Mouse (Mus musculus): ENCODE data around the gene Ugt8a. TPM values are rescaled to one million over a fixed set of nuclear protein-coding genes. Genes with fewer than 3 reads are reported as not detected.

The Ugt8a gene
- polyA plus RNA-seq, 1 experiment from 2014 or later: 11.5 TPM

DNA sequence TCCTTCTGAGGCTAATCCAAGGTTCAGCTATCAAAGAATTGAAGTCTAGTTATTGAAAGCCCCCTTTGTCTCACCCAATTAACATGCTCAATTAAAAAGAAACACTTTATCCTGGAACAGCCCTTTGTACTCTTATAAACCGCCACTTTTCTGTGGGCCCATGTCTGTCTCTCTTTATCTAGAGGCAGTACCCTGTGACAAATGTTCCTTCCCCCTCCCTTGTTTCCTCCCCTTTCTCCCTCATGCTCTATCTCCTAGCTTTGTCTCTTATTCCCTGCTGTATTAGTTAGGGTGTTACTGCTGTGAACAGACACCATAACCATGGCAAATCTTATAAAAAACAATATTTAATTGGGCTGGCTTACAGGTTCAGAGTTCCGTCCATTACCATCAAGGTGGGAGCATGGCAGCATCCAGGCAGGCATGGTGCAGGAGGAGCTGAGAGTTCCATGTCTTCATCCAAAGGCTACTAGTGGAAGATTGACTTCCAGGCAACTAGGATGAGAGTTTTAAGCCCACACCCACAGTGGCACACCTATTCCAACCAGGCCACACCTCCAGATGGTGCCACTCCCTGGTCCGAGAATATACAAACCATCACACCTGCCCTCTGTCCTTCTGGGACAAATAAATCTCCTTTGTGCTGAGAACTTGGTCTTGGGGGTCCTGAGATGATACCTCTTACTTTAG lies 17.9 kb upstream of the Ugt8a start:
- 71% methylated on average over 3 of the region's 3 CpGs for WGBS
- Histone ChIP-seq H3K4me1 (replicated peaks; ENCODE audit: insufficient read depth, low read length) (no peaks in the 10 kb centered on the region), H3K36me3 (ENCODE audit: insufficient read depth, low read length) (no peaks in the 10 kb centered on the region), H3K9me3 (replicated peaks; ENCODE audit: low read length) (no peaks in the 10 kb centered on the region), H3K27ac (no peak overlapping the region), H3K9ac (ENCODE audit: low read depth, low read length) (no peak overlapping the region), H3K4me3 (replicated peaks; ENCODE audit: low read depth, low read length) (no peak overlapping the region), H3K4me2 (ENCODE audit: low read length) (no peak overlapping the region), H3K27me3 (ENCODE audit: insufficient read depth, low read length) (no peaks in the 10 kb centered on the region)
- no peak for ATAC-seq (replicated peaks; ENCODE audit: low FRiP score, low read depth)
- TF ChIP-seq CTCF (IDR thresholded peaks at IDR 0.05; ENCODE audit: low read depth): no peak
- DNase-seq (ENCODE audit: low spot score): no peak

DNA sequence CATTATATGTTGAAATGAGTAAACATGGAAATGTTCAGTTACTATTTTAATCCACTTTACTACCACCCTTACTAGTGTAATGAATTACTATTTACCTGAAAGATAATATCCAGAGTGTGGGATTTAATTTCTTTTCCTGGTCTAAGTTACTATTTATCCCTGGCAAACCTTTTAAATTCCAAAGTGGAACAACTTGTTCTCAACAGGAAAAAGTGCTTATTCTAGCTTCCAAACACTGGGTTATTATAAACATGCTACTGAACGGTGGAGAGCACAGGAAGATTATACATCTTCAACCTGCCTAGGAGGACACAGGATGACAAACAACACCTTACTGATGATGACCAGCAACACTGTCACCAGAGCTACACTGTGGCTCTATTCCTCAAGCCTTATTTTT lies 16.5 kb upstream of the Ugt8a start:
- no peak overlapping the region for H3K9ac ChIP-seq (ENCODE audit: low read depth, low read length)
- no peak overlapping the region for H3K4me2 ChIP-seq (ENCODE audit: low read length)
- H3K27ac ChIP-seq: no peak overlapping the region
- H3K4me3 ChIP-seq (replicated peaks; ENCODE audit: low read depth, low read length): no peak overlapping the region
- no peaks in the 10 kb centered on the region for H3K4me1 ChIP-seq (replicated peaks; ENCODE audit: insufficient read depth, low read length)
- no peaks in the 10 kb centered on the region for H3K27me3 ChIP-seq (ENCODE audit: insufficient read depth, low read length)
- no peaks in the 10 kb centered on the region for H3K9me3 ChIP-seq (replicated peaks; ENCODE audit: low read length)
- WGBS: 71% methylated on average over 1 of the region's 1 CpGs
- ATAC-seq (replicated peaks; ENCODE audit: low FRiP score, low read depth): no peak
- no peak for DNase-seq (ENCODE audit: low spot score)
- no peak for TF ChIP-seq CTCF (IDR thresholded peaks at IDR 0.05; ENCODE audit: low read depth)
- no peaks in the 10 kb centered on the region for H3K36me3 ChIP-seq (ENCODE audit: insufficient read depth, low read length)

DNA sequence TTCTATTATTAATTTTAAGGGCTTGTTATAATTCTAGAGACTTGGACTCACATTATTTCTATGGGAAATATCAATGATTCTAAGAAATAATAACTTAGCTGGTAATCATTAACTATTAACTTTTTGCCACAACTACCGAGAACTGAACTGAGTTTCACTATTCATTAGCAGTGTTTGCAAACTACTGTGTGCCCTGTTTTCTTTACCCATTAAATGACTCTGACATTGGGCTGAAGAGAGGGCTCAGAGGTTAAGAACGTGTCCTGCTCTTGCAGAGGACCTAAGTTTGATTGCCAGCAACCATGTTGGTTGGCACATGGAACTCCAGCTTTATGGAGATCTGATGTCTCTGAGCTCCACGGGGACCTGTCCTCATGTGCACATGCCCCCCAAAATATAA lies 2.4 kb upstream of the Ugt8a start:
- no peaks in the 10 kb centered on the region for H3K9me3 ChIP-seq (replicated peaks; ENCODE audit: low read length)
- H3K4me3 ChIP-seq (replicated peaks; ENCODE audit: low read depth, low read length): no peak overlapping the region
- no peak overlapping the region for H3K27ac ChIP-seq
- 0 out of 2 replicates have a peak, but pooled peaks cover 14% of the 10 kb centered on the region for H3K27me3 ChIP-seq (ENCODE audit: insufficient read depth, low read length)
- no peak for DNase-seq (ENCODE audit: low spot score)
- TF ChIP-seq CTCF (IDR thresholded peaks at IDR 0.05; ENCODE audit: low read depth): no peak
- no peak overlapping the region for H3K9ac ChIP-seq (ENCODE audit: low read depth, low read length)
- WGBS: 52% methylated on average over 3 of the region's 3 CpGs
- H3K4me2 ChIP-seq (ENCODE audit: low read length): no peak overlapping the region
- ATAC-seq (replicated peaks; ENCODE audit: low FRiP score, low read depth): no peak
- H3K36me3 ChIP-seq (ENCODE audit: insufficient read depth, low read length): no peaks in the 10 kb centered on the region
- H3K4me1 ChIP-seq (replicated peaks; ENCODE audit: insufficient read depth, low read length): no peaks in the 10 kb centered on the region

DNA sequence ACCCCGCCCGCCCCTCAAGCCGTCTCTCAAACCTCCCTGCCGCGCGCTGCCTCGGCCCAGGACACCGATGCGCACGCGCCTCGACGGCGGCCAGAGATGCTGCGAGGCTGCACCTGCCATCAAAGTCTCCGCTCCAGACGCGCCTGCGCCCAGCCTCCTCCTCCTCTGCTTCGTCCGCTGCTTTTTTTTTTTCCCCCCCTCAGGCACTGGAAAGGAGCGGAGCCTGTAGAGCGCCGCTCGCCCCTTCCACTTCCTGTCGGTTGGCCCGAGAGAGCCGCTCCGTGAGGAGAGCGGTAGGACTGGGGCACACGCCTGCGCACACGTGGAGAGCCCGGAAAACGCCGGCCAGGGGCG lies 314 bp upstream of the Ugt8a start:
- H3K9me3 ChIP-seq (replicated peaks; ENCODE audit: low read length): no peaks in the 10 kb centered on the region
- TF ChIP-seq CTCF (IDR thresholded peaks at IDR 0.05; ENCODE audit: low read depth): no peak
- 0 out of 2 replicates have a peak, but pooled peaks cover 14% of the 10 kb centered on the region for H3K27me3 ChIP-seq (ENCODE audit: insufficient read depth, low read length)
- H3K4me1 ChIP-seq (replicated peaks; ENCODE audit: insufficient read depth, low read length): no peaks in the 10 kb centered on the region
- no peak overlapping the region for H3K9ac ChIP-seq (ENCODE audit: low read depth, low read length)
- peak; percentile 19 for DNase-seq (ENCODE audit: low spot score)
- peak overlapping the region; percentile 52 for H3K4me3 ChIP-seq (replicated peaks; ENCODE audit: low read depth, low read length)
- H3K36me3 ChIP-seq (ENCODE audit: insufficient read depth, low read length): no peaks in the 10 kb centered on the region
- ATAC-seq (replicated peaks; ENCODE audit: low FRiP score, low read depth): peak; percentile 68
- WGBS: under 1% methylated on average over 31 of the region's 37 CpGs
- H3K4me2 ChIP-seq (ENCODE audit: low read length): peak overlapping the region; percentile 73
- no peak overlapping the region for H3K27ac ChIP-seq

DNA sequence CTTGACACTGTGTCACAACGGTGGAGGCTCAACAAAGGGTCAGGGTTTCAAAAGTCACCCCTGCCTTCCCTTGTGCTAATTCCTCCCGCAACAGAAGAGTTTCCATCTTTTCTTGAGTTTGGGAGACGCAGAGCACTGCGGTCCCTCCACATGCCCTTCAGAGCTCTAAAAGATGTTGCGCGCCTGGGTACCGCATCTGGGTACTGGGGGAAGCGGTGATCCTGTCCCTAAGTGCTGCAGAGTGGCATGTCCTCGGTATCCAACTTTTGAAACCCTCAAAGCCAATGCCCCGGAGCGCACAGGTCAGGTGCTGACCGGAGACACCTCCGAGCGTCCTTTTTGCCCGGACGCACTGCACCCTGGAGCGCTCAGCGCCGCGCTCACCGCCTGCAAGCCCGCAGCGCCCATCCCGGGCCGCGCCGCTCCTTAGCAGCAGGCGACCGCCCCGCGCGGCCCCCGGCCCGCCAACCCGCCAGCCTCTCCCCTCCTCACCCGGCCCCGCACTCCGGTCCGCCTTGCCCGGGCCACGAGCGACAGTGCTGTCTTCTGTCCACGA lies 805 bp downstream of the Ugt8a start:
- Histone ChIP-seq H3K36me3 (ENCODE audit: insufficient read depth, low read length) (no peaks in the 10 kb centered on the region), H3K9me3 (replicated peaks; ENCODE audit: low read length) (no peaks in the 10 kb centered on the region), H3K27me3 (ENCODE audit: insufficient read depth, low read length) (0 out of 2 replicates have a peak, but pooled peaks cover 14% of the 10 kb centered on the region), H3K4me3 (replicated peaks; ENCODE audit: low read depth, low read length) (peak overlapping the region; percentile 52), H3K4me2 (ENCODE audit: low read length) (peak overlapping the region; percentile 73), H3K9ac (ENCODE audit: low read depth, low read length) (peak overlapping the region; percentile 42; the same call in 1 of the 2 replicates), H3K4me1 (replicated peaks; ENCODE audit: insufficient read depth, low read length) (no peaks in the 10 kb centered on the region), H3K27ac (no peak overlapping the region)
- no peak for TF ChIP-seq CTCF (IDR thresholded peaks at IDR 0.05; ENCODE audit: low read depth)
- no peak for DNase-seq (ENCODE audit: low spot score)
- ATAC-seq (replicated peaks; ENCODE audit: low FRiP score, low read depth): peak; percentile 48
- WGBS: under 1% methylated on average over 38 of the region's 43 CpGs

DNA sequence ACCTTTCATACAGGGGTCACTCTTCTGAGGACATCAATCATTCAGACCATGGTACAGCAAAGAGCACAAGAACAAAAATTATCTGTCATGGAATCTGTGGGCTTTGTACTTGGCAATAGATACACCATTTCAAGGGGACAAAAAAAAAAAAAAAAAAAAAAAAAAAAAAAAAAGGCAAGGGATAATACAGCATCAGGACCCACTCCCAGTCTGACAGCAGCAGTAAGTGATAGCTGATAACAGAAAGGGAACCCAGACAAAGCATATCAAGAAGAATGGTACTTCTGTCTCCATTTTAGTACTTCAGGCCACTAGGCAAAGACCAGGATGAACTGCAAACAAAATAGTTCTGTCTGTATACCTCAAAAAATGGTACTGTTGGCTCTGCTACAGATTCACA lies 2.6 kb downstream of the Ugt8a start:
- DNase-seq (ENCODE audit: low spot score): no peak
- Histone ChIP-seq H3K36me3 (ENCODE audit: insufficient read depth, low read length) (no peaks in the 10 kb centered on the region), H3K4me2 (ENCODE audit: low read length) (no peak overlapping the region), H3K27ac (no peak overlapping the region), H3K4me1 (replicated peaks; ENCODE audit: insufficient read depth, low read length) (no peaks in the 10 kb centered on the region), H3K27me3 (ENCODE audit: insufficient read depth, low read length) (0 out of 2 replicates have a peak, but pooled peaks cover 14% of the 10 kb centered on the region), H3K9me3 (replicated peaks; ENCODE audit: low read length) (no peaks in the 10 kb centered on the region), H3K9ac (ENCODE audit: low read depth, low read length) (no peak overlapping the region), H3K4me3 (replicated peaks; ENCODE audit: low read depth, low read length) (no peak overlapping the region)
- no peak for ATAC-seq (replicated peaks; ENCODE audit: low FRiP score, low read depth)
- TF ChIP-seq CTCF (IDR thresholded peaks at IDR 0.05; ENCODE audit: low read depth): no peak
